Mouse (Mus musculus) testis, adult 2 months (tissue): ENCODE results near the gene Zfp541.

Source experiments
- CTCF ChIP-seq: fragments of 200-500 bp; IDR thresholded peaks from 2 replicates; pipeline ENCODE4 v1.5.1; 2012; ENCODE audit warnings: low read depth, mild to moderate bottlenecking, inconsistent platforms, low read length, moderate library complexity; ENCODE audit not compliant: control insufficient read depth, insufficient read depth, insufficient replicate concordance
- POLR2A ChIP-seq: fragments of 200-500 bp; IDR thresholded peaks from 2 replicates; pipeline ENCODE4 v1.6.1; 2012; ENCODE audit warnings: low read depth, mild to moderate bottlenecking, inconsistent platforms, low read length, moderate library complexity; ENCODE audit not compliant: control insufficient read depth

DNA sequence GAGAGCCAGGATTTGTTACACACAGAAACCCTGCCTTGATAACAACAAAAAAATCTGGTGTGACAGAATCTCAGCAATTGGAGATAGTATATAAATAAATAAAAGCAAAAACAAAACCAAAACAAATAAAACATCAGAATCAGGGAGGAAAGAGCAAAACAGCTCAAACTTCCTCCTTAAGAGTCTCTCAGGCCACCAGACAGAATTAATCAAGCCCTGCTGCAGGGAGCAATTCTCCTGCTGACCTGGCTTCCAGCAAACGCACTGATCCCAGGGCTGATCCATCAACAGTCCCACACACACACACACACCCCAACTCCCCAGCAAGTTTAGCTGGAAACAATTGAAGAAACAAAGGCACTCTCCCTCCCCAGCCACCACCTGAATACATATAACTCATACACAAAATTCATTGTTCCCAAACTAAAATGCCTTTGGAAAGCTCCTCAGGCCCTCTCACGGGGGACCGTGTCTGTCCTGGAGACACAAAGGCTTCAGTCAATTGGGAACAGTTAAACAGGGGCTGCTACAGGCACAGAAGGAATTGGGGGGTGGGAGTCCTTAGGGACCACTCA, 17.7 kb upstream of the Zfp541 start:
- TF ChIP-seq CTCF: no peak
- TF ChIP-seq POLR2A: no peak
